Mouse (Mus musculus): ENCODE data around the gene Mef2d.

- TF ChIP-seq POLR2A (IDR thresholded peaks at IDR 0.05; ENCODE audit: borderline replicate concordance, control insufficient read depth, low read depth, low read length) (no peak), CTCF (IDR thresholded peaks at IDR 0.05; ENCODE audit: control insufficient read depth, insufficient read depth, low read length) (no peak)
These were observed 16.8 kb downstream of the Mef2d start for GRCm38 (mm10) chr3:88158991-88159390.

Data from bone marrow, adult 2 months (tissue).